Mouse (Mus musculus): Measurements from ENCODE around the gene Hs3st3b1.

Hs3st3b1 gene

GRCm38 (mm10) chr11:63891479-63892020, 30.5 kb downstream of the Hs3st3b1 start:
- DNase-seq (ENCODE audit: low spot score in 2 of 2) = peak; percentile 18 to 26

DNA sequence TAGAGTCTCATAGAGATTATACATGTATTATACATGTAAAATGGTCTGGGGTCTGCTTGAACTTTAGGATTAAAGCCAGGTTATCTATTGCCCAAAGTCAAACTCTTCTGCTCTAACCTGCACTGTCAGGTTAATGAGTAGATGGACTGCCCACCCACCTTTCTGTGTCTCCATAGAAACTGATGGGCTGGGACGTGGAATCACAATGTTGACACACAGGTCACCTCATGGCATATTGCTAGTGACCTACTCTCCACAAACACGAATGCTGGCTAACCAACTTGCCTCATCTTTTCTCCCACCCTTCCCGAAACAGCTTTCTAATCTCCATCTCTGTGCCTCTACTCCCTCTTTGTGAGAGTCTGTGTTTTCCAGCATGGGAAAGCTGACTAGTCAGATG, 38.7 kb downstream of the Hs3st3b1 start:
- DNase-seq (ENCODE audit: low spot score in 2 of 2) = no peak

GRCm38 (mm10) chr11:63880296-63880695, 41.8 kb downstream of the Hs3st3b1 start:
- no peak for DNase-seq (ENCODE audit: low spot score in 2 of 2)

DNA sequence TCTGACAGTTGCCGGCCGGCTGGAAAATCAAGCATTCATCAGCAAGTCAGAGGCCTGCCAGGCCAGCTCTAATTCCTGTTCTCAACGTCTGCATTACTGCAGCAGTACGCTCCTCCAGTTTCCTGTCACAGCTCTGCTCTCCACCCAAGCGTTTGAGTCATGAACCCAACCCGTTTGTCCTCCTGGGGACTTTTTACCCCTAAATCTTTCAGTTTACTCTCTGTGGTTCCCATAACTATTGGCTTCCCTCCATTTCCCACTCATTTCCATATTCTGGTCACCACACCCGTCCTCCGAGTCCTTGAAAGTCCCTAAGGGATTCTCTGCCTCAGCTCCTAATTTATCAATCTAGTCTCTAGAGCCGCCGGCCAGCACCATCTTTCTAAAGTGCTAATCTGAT, 42.8 kb downstream of the Hs3st3b1 start:
- DNase-seq (ENCODE audit: low spot score in 2 of 2) = peak; percentile 11 to 15

DNA sequence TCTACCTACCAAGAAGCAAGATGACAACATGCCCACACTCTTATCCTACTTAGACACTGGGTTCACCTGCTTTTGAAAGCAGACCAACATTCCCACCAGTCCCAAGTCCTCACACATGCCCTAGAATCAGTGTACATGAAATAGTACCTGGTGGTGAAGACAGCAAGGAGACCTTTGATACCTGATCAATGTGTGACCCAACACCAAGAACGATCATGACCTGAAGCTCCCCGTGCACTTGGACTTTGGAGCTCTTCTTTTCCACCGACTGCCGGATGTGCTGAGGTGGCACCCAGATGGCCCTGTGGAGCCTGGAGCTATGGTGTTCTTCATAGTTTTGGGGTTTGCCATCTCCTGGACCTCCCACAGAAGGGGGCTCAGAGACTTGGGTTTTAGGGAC, 43.5 kb downstream of the Hs3st3b1 start:
- no peak for DNase-seq (ENCODE audit: low spot score in 2 of 2)

DNA sequence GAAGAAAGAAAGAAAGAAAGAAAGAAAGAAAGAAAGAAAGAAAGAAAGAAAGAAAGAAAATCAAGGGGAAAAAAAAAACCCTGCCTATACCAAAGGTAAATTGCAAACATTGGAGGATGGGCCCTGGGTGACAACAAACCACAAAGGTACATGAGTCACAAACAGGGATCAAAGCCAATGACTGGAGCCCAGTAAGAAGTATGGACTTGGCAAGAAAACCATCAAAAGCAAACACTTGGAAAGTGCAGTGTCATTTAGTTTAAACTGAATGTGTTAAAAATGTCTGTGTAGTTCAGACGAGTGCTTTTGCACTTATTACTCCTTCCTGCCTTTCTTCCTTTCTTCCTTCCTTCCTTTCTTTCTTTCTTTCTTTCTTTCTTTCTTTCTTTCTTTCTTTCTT, 59.3 kb downstream of the Hs3st3b1 start:
- DNase-seq (ENCODE audit: low spot score in 2 of 2) = no peak

- no peak for DNase-seq (ENCODE audit: low spot score in 2 of 2)
These were observed 60.1 kb downstream of the Hs3st3b1 start for GRCm38 (mm10) chr11:63861982-63862381.

GRCm38 (mm10) chr11:63851041-63851730, 70.9 kb downstream of the Hs3st3b1 start:
- no peak for DNase-seq (ENCODE audit: low spot score in 2 of 2)

DNA sequence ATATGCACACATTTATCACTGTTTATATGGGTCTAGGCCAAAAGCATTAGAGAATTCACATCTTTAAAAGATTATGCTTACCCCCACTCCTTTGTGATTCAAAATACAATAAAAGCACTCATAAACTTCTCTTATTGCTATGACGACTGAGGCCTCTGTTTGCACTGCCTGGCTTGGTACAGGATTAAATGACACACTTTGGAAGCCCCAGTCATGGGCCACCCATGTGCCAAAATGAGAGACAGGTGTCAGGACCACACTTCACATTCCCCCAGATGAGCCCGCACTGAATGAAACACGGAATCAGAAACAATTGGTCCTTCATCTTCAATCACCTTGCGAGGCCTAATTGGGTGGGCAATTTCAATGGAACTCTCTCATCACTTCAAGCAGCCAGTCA, 71.8 kb downstream of the Hs3st3b1 start:
- DNase-seq (ENCODE audit: low spot score in 2 of 2) = no peak

GRCm38 (mm10) chr11:63845379-63845778, 76.7 kb downstream of the Hs3st3b1 start:
- DNase-seq (ENCODE audit: low spot score in 2 of 2) = no peak

GRCm38 (mm10) chr11:63844701-63845100, 77.4 kb downstream of the Hs3st3b1 start:
- DNase-seq (ENCODE audit: low spot score in 2 of 2) = no peak

DNA sequence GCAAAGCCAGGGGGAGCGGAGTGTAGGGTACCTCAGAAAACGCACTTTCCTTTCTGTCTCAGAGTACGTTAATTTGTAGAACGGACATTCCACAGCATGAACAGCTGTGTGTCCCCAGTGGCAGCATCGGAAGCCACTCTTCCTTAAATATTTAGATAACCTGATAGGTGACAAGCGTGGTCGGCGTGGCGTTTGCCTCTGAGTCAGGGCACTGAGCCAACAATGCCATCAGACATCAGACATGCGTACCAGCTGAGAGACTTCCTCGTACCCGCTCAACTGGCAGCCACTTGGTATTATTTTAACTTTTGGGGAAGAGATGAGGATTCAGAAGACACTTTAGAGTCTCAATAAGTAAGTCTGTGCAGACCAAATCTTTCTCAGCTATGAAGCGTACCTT, 84.6 kb downstream of the Hs3st3b1 start:
- DNase-seq (ENCODE audit: low spot score in 2 of 2) = no peak

Measured in heart, adult 9 months (tissue).